Mouse (Mus musculus): Measurements from ENCODE around the gene Slc20a1.

Slc20a1 gene

GRCm38 (mm10) chr2:129227011-129227529, 28.5 kb downstream of the Slc20a1 start:
- no peak for DNase-seq (ENCODE audit: low spot score)

- no peak for DNase-seq (ENCODE audit: low spot score)
Measured at GRCm38 (mm10) chr2:129227709-129228108, 29.1 kb downstream of the Slc20a1 start.

GRCm38 (mm10) chr2:129228571-129228970, 30.0 kb downstream of the Slc20a1 start:
- no peak for DNase-seq (ENCODE audit: low spot score)

- no peak for DNase-seq (ENCODE audit: low spot score)
Measured at GRCm38 (mm10) chr2:129229316-129229715, 30.8 kb downstream of the Slc20a1 start.

GRCm38 (mm10) chr2:129232023-129232422, 33.5 kb downstream of the Slc20a1 start:
- DNase-seq (ENCODE audit: low spot score): no peak

- DNase-seq (ENCODE audit: low spot score): no peak
Measured at GRCm38 (mm10) chr2:129232484-129232883, 33.9 kb downstream of the Slc20a1 start.

- DNase-seq (ENCODE audit: low spot score): no peak
Measured at GRCm38 (mm10) chr2:129233218-129233617, 34.7 kb downstream of the Slc20a1 start.

- DNase-seq (ENCODE audit: low spot score): no peak
Measured at GRCm38 (mm10) chr2:129233803-129234477, 35.4 kb downstream of the Slc20a1 start.

- DNase-seq (ENCODE audit: low spot score): no peak
Measured at GRCm38 (mm10) chr2:129234731-129235130, 36.2 kb downstream of the Slc20a1 start.

- no peak for DNase-seq (ENCODE audit: low spot score)
Measured at GRCm38 (mm10) chr2:129236526-129236925, 38.0 kb downstream of the Slc20a1 start.

- no peak for DNase-seq (ENCODE audit: low spot score)
Measured at GRCm38 (mm10) chr2:129240726-129241432, 42.3 kb downstream of the Slc20a1 start.

GRCm38 (mm10) chr2:129241845-129242833, 43.6 kb downstream of the Slc20a1 start:
- DNase-seq (ENCODE audit: low spot score): no peak

GRCm38 (mm10) chr2:129243005-129243404, 44.4 kb downstream of the Slc20a1 start:
- DNase-seq (ENCODE audit: low spot score): no peak

- DNase-seq (ENCODE audit: low spot score): no peak
Measured at GRCm38 (mm10) chr2:129243786-129244185, 45.2 kb downstream of the Slc20a1 start.

- DNase-seq (ENCODE audit: low spot score): no peak
Measured at GRCm38 (mm10) chr2:129244446-129245120, 46.0 kb downstream of the Slc20a1 start.

- no peak for DNase-seq (ENCODE audit: low spot score)
Measured at GRCm38 (mm10) chr2:129245618-129246017, 47.1 kb downstream of the Slc20a1 start.

GRCm38 (mm10) chr2:129246436-129246835, 47.9 kb downstream of the Slc20a1 start:
- no peak for DNase-seq (ENCODE audit: low spot score)

GRCm38 (mm10) chr2:129246924-129247323, 48.4 kb downstream of the Slc20a1 start:
- DNase-seq (ENCODE audit: low spot score): no peak

- DNase-seq (ENCODE audit: low spot score): no peak
Measured at GRCm38 (mm10) chr2:129247707-129248121, 49.1 kb downstream of the Slc20a1 start.

- no peak for DNase-seq (ENCODE audit: low spot score)
Measured at GRCm38 (mm10) chr2:129249321-129249720, 50.8 kb downstream of the Slc20a1 start.

- DNase-seq (ENCODE audit: low spot score): no peak
Measured at GRCm38 (mm10) chr2:129252836-129253630, 54.5 kb downstream of the Slc20a1 start.

Data from urinary bladder, postnatal 25 days (tissue).